Mouse (Mus musculus) heart, embryonic 11.5 days (tissue): ENCODE data around the gene Cct8. TPM values are rescaled to one million over a fixed set of nuclear protein-coding genes. Genes with fewer than 3 reads are reported as not detected.

Experiments
- ATAC-seq: fragments of 200-750 bp; cut with Nextera tagmentation; replicated peaks from 2 replicates; pipeline ENCODE4 v1.8.0; 2017; ENCODE audit warnings: moderate library complexity; ENCODE audit not compliant: insufficient number of reproducible peaks, low FRiP score, low TSS enrichment
- H3K27ac ChIP-seq: fragments of 300-500 bp; sonication (generic); 2 replicates; pipeline ENCODE4 v1.5.1; 2014; ENCODE audit warnings: mild to moderate bottlenecking, low read depth, low read length
- H3K27me3 ChIP-seq: fragments of 300-500 bp; sonication (generic); 2 replicates; pipeline ENCODE4 v1.6.1; 2014; ENCODE audit warnings: mild to moderate bottlenecking, low read length, mixed read lengths; ENCODE audit not compliant: control insufficient read depth, insufficient read depth
- H3K36me3 ChIP-seq: fragments of 300-500 bp; sonication (generic); 2 replicates; pipeline ENCODE4 v1.6.1; 2014; ENCODE audit warnings: mild to moderate bottlenecking, low read length, moderate library complexity, mixed read lengths; ENCODE audit not compliant: control insufficient read depth, insufficient read depth
- H3K4me1 ChIP-seq: fragments of 300-500 bp; sonication (generic); 2 replicates; pipeline ENCODE4 v1.6.1; 2014; ENCODE audit warnings: low read length; ENCODE audit not compliant: control insufficient read depth, insufficient read depth
- H3K4me2 ChIP-seq: fragments of 300-500 bp; sonication (generic); 2 replicates; pipeline ENCODE4 v1.6.1; 2014; ENCODE audit warnings: mild to moderate bottlenecking, moderate library complexity
- H3K4me3 ChIP-seq: fragments of 300-500 bp; sonication (generic); 2 replicates; pipeline ENCODE4 v1.5.1; 2014; ENCODE audit warnings: low read depth, low read length
- H3K9ac ChIP-seq: fragments of 300-500 bp; sonication (generic); 2 replicates; pipeline ENCODE4 v1.6.1; 2014; ENCODE audit warnings: mild to moderate bottlenecking, low read depth, low read length, moderate library complexity
- H3K9me3 ChIP-seq: fragments of 300-500 bp; sonication (generic); replicated peaks from 2 replicates; pipeline ENCODE4 v1.6.1; 2016; ENCODE audit warnings: low read length; ENCODE audit not compliant: control insufficient read depth
- WGBS: fragments of 180-500 bp; shearing (Covaris S2); extraction: QIAGEN DNeasy Blood & Tissue Kit; methylation state at CpG from one replicate; pipeline ENCODE4 v1.1.7; 2014; ENCODE audit not compliant: insufficient replicate concordance; 5-methylcytosine and 5-hydroxymethylcytosine counted together
- polyA plus RNA-seq: library from polyadenylated mRNA; unstranded; fragments of >200 nt; fragmentation: Nextera tagmentation; extraction: Ambion mirVana; gene quantifications from 2 replicates; pipeline ENCODE4 v1.2.1, GENCODE M21; 2014

The Cct8 gene
- polyA plus RNA-seq, 1 experiment from 2014 or later: 369 TPM

GRCm38 (mm10) chr16:87440184-87440686, 55.4 kb downstream of the Cct8 start, which contains the start of gene Rwdd2b:
Rwdd2b (minus strand) TSS chr16:87440573.
- no peaks in the 10 kb centered on the region for H3K36me3 ChIP-seq
- H3K4me3 ChIP-seq: peak within 1 kb of the TSS; percentile 85
- H3K4me2 ChIP-seq: peak within 1 kb of the TSS; percentile 85
- H3K9me3 ChIP-seq: no peaks in the 10 kb centered on the region
- H3K4me1 ChIP-seq: peaks cover 9% of the 10 kb centered on the region
- peak; percentile 94 for ATAC-seq
- peak within 1 kb of the TSS; percentile 92 for H3K9ac ChIP-seq
- WGBS: under 1% methylated on average over 38 of the region's 38 CpGs
- peak within 1 kb of the TSS; percentile 88 for H3K27ac ChIP-seq
- H3K27me3 ChIP-seq: no peaks in the 10 kb centered on the region

GRCm38 (mm10) chr16:87438697-87439096, 57.0 kb downstream of the Cct8 start:
- WGBS: 92% methylated on average over 8 of the region's 8 CpGs

GRCm38 (mm10) chr16:87437096-87437495, 58.6 kb downstream of the Cct8 start:
- Histone ChIP-seq H3K27ac (no peak overlapping the region), H3K4me3 (no peak overlapping the region), H3K9me3 (no peaks in the 10 kb centered on the region), H3K27me3 (no peaks in the 10 kb centered on the region), H3K4me2 (no peak overlapping the region), H3K9ac (no peak overlapping the region), H3K36me3 (no peaks in the 10 kb centered on the region), H3K4me1 (peaks cover 9% of the 10 kb centered on the region)
- ATAC-seq: no peak
- 91% methylated on average over 21 of the region's 21 CpGs for WGBS

More at GRCm38 (mm10) chr16:87438697-87439096, 57.0 kb downstream of the Cct8 start:
- no peak overlapping the region for H3K9ac ChIP-seq
- H3K4me2 ChIP-seq: no peak overlapping the region
- H3K9me3 ChIP-seq: no peaks in the 10 kb centered on the region
- H3K4me3 ChIP-seq: no peak overlapping the region
- H3K27ac ChIP-seq: no peak overlapping the region
- no peak for ATAC-seq
- H3K36me3 ChIP-seq: no peaks in the 10 kb centered on the region
- H3K4me1 ChIP-seq: peaks cover 9% of the 10 kb centered on the region
- H3K27me3 ChIP-seq: no peaks in the 10 kb centered on the region

GRCm38 (mm10) chr16:87435411-87436205, 60.1 kb downstream of the Cct8 start:
- Histone ChIP-seq H3K4me3 (no peak overlapping the region), H3K9me3 (no peaks in the 10 kb centered on the region), H3K27me3 (no peaks in the 10 kb centered on the region), H3K4me1 (peaks cover 5% of the 10 kb centered on the region; the same call in 1 of the 2 replicates), H3K9ac (no peak overlapping the region), H3K27ac (no peak overlapping the region), H3K4me2 (no peak overlapping the region), H3K36me3 (no peaks in the 10 kb centered on the region)
- ATAC-seq: no peak
- WGBS: 81% methylated on average over 13 of the region's 13 CpGs

- Histone ChIP-seq H3K4me2 (no peak overlapping the region), H3K4me1 (peaks cover 5% of the 10 kb centered on the region; the same call in 1 of the 2 replicates), H3K27me3 (no peaks in the 10 kb centered on the region), H3K4me3 (no peak overlapping the region), H3K9ac (no peak overlapping the region), H3K27ac (no peak overlapping the region), H3K36me3 (no peaks in the 10 kb centered on the region), H3K9me3 (no peaks in the 10 kb centered on the region)
- ATAC-seq: no peak
- 81% methylated on average over 6 of the region's 6 CpGs for WGBS
Measured at GRCm38 (mm10) chr16:87434946-87435345, 60.7 kb downstream of the Cct8 start.

GRCm38 (mm10) chr16:87434266-87434665, 61.4 kb downstream of the Cct8 start:
- Histone ChIP-seq H3K4me3 (no peak overlapping the region), H3K27ac (no peak overlapping the region), H3K4me1 (0 out of 2 replicates have a peak, but pooled peaks cover 2% of the 10 kb centered on the region), H3K36me3 (no peaks in the 10 kb centered on the region), H3K27me3 (no peaks in the 10 kb centered on the region), H3K9me3 (no peaks in the 10 kb centered on the region), H3K4me2 (no peak overlapping the region), H3K9ac (no peak overlapping the region)
- ATAC-seq: no peak
- 89% methylated on average over 7 of the region's 7 CpGs for WGBS

Other genes with a start within 250 kb of the Cct8 start
- gene N6amt1, start 141.7 kb downstream of the Cct8 start, polyA plus RNA-seq: 23.2 and 24.7 TPM in 2 replicates
- 22.7 and 26.6 TPM in 2 replicates for gene Ltn1, start 63.3 kb downstream of the Cct8 start, polyA plus RNA-seq
- gene Rwdd2b, start 55.3 kb downstream of the Cct8 start, polyA plus RNA-seq: 11.7 and 13.1 TPM in 2 replicates
- gene Usp16, start 41.2 kb downstream of the Cct8 start, polyA plus RNA-seq: 41.9 and 44.7 TPM in 2 replicates
- gene Map3k7cl, start 57.5 kb upstream of the Cct8 start, polyA plus RNA-seq: not detected in 2 replicates
- gene Bach1, start 203.1 kb upstream of the Cct8 start, polyA plus RNA-seq: 11.2 and 13.1 TPM in 2 replicates